Comparison of ENCODE assay signal across 20 mouse cellular contexts in the genomic region with DNA sequence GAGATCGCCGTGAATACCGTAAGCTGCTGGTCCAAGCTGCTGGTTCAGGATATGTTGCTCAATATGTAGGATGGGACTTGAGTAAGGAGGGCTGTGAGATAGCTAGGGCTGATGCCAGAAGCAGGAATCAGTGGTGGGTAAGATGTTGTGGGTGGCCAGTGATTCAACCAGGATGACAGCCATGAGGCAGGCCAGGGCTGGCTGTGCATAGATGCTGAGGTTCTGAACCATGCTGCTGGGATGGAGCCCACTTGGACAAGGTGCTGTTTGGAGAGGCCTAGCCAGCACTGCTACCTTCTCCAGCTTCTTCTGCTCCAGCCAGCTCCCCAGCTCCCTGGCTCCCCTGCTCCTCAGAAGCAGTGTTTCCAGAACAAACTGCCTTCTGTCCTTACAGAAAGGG. TPM values are rescaled to one million over a fixed set of nuclear protein-coding genes. Genes with fewer than 3 reads are reported as not detected.
DNase-seq lines count a peak whose midpoint lies in the region; ATAC-seq and TF ChIP-seq lines count a peak whose summit lies in the region.
"Had no signal": no experiment of that assay in that cellular context is flagged by ENCODE, and none has a peak within 500 bp of the region (broad histone marks: within the 10 kb centered on the region; RNA-seq: fewer than 3 reads in every experiment).

No protein-coding gene starts in this region.

- DNase-seq in cerebellum, postnatal 10 days = peak; percentile 27 to 52
- DNase-seq in cerebellum, adult 9-11 months = no peak
- peak; percentile 58 for DNase-seq in gastrocnemius, adult 2 months
- DNase-seq in gastrocnemius, adult 18-20 months (ENCODE audit: low spot score) = no peak
- DNase-seq in limb, embryonic 10.5 days (ENCODE audit: low spot score) = no peak
- DNase-seq: adrenal gland, postnatal 10 days; B cell, adult 2 months; cerebellum, adult 11-12 months; cerebellum, postnatal 25 days; kidney, adult 8-10 months had no signal

- 0 out of 2 replicates have a peak, but pooled peaks have one; percentile 30 for ATAC-seq in limb, embryonic 15.5 days (ENCODE audit: insufficient number of reproducible peaks, low FRiP score, low TSS enrichment, low read depth)
- ATAC-seq in monocyte, adult 5-6 weeks (replicated peaks; ENCODE audit: insufficient number of reproducible peaks, low FRiP score, low TSS enrichment, poor library complexity, severe bottlenecking) = no peak
- ATAC-seq: CD4-positive, CD25-positive, alpha-beta regulatory T cell, adult 4 months; forebrain, embryonic 14.5 days; inflammation-experienced regulatory T-cells, adult 6 months; intestine, postnatal 0 days had no signal

- no peak for TF ChIP-seq CTCF in gastrocnemius, adult 2 months (IDR thresholded peaks at IDR 0.05)

- H3K27ac ChIP-seq in gastrocnemius, adult 2 months = peak overlapping the region; percentile 57; the same call in 1 of the 2 replicates
- H3K27ac ChIP-seq in limb, embryonic 15.5 days = 0 out of 2 replicates have a peak overlapping the region, but pooled peaks have one; percentile 6
- no peak overlapping the region; the same call in 1 of the 2 replicates for H3K27ac ChIP-seq in limb, embryonic 10.5 days
- H3K27ac ChIP-seq: hindbrain, embryonic 15.5 days had no signal

- H3K4me1 ChIP-seq in limb, embryonic 15.5 days = peaks cover 11% of the 10 kb centered on the region
- peaks cover 22% of the 10 kb centered on the region for H3K4me1 ChIP-seq in limb, embryonic 10.5 days
- H3K4me1 ChIP-seq: hindbrain, embryonic 15.5 days had no signal

- 92% methylated on average over 3 of the region's 3 CpGs for WGBS in limb, embryonic 15.5 days
- WGBS in limb, embryonic 10.5 days = 96% methylated on average over 3 of the region's 3 CpGs

- H3K4me3 ChIP-seq in gastrocnemius, adult 2 months = no peak overlapping the region
- no peak overlapping the region for H3K4me3 ChIP-seq in limb, embryonic 15.5 days
- H3K4me3 ChIP-seq in limb, embryonic 10.5 days = no peak overlapping the region
- H3K4me3 ChIP-seq: embryonic facial prominence, embryonic 13.5 days; heart, embryonic 12.5 days; hindbrain, embryonic 15.5 days had no signal

- intact Hi-C loops in gastrocnemius, adult 2 months (cut with DNase I) = no loop called here

- H3K4me2 ChIP-seq in limb, embryonic 15.5 days = no peak overlapping the region
- H3K4me2 ChIP-seq: embryonic facial prominence, embryonic 13.5 days; heart, embryonic 12.5 days; hindbrain, embryonic 15.5 days had no signal

- no peaks in the 10 kb centered on the region for H3K27me3 ChIP-seq in limb, embryonic 15.5 days
- no peaks in the 10 kb centered on the region for H3K27me3 ChIP-seq in limb, embryonic 10.5 days (ENCODE audit: low read depth, poor library complexity, severe bottlenecking)
- H3K27me3 ChIP-seq: embryonic facial prominence, embryonic 13.5 days; hindbrain, embryonic 15.5 days had no signal

- H3K9me3 ChIP-seq in limb, embryonic 15.5 days = no peaks in the 10 kb centered on the region
- no peaks in the 10 kb centered on the region for H3K9me3 ChIP-seq in limb, embryonic 10.5 days (replicated peaks)
- H3K9me3 ChIP-seq: embryonic facial prominence, embryonic 13.5 days; G1E; hindbrain, embryonic 15.5 days had no signal

- no peaks in the 10 kb centered on the region for H3K36me3 ChIP-seq in limb, embryonic 15.5 days
- no peaks in the 10 kb centered on the region for H3K36me3 ChIP-seq in limb, embryonic 10.5 days
- H3K36me3 ChIP-seq: embryonic facial prominence, embryonic 13.5 days; G1E; heart, embryonic 12.5 days; hindbrain, embryonic 15.5 days had no signal

- no peak overlapping the region for H3K9ac ChIP-seq in limb, embryonic 15.5 days
- H3K9ac ChIP-seq: embryonic facial prominence, embryonic 13.5 days; heart, embryonic 12.5 days; hindbrain, embryonic 15.5 days had no signal

RNA-seq across cellular contexts. Expression of gene Lsm3, which starts 35.9 kb away (rescaled TPM):
- 10 to 100 TPM; 22.7 to 37.0 TPM for total RNA-seq in gastrocnemius, adult 2 months (2021)
- total RNA-seq in gastrocnemius, adult 18-20 months (2021) = 10 to 100 TPM; 26.4 to 31.0 TPM
- polyA plus RNA-seq in limb, embryonic 15.5 days (2015; fragmentation: Nextera tagmentation; extraction: Ambion mirVana) = 186 and 202 TPM in 2 replicates
- polyA plus RNA-seq in limb, embryonic 10.5 days (2016; fragmentation: Nextera tagmentation; extraction: Ambion mirVana) = 460 and 503 TPM in 2 replicates
- total RNA-seq in monocyte, adult 5-6 weeks (2017) = 140 to 220 TPM (median 147 TPM) in 3 replicates

RNA-seq across cellular contexts. Expression of gene Xpc, which starts 36.0 kb away (rescaled TPM):
- total RNA-seq in gastrocnemius, adult 2 months (2021) = 1 to 10 TPM; 7.6 to 8.3 TPM
- total RNA-seq in gastrocnemius, adult 18-20 months (2021) = 1 to 10 TPM; 8.1 to 9.0 TPM
- 13.9 and 14.2 TPM in 2 replicates for polyA plus RNA-seq in limb, embryonic 15.5 days (2015; fragmentation: Nextera tagmentation; extraction: Ambion mirVana)
- 25.0 and 27.0 TPM in 2 replicates for polyA plus RNA-seq in limb, embryonic 10.5 days (2016; fragmentation: Nextera tagmentation; extraction: Ambion mirVana)
- 35.3 to 58.5 TPM (median 37.1 TPM) in 3 replicates for total RNA-seq in monocyte, adult 5-6 weeks (2017)

Comparison
In these comparisons a context has a peak if more than half of its experiments do, and no peak if none do; other contexts are left out.
1. DNase-seq: peak in cerebellum, postnatal 10 days (2 of 2) and gastrocnemius, adult 2 months (single experiment); none in cerebellum, adult 9-11 months (single experiment), gastrocnemius, adult 18-20 months (single experiment) and limb, embryonic 10.5 days (single experiment).